Mouse (Mus musculus) monocyte, adult 59 days (primary cell): ENCODE measurements around the gene Rexo4. TPM values are rescaled to one million over a fixed set of nuclear protein-coding genes. Genes with fewer than 3 reads are reported as not detected.

Experiments
- total RNA-seq, 2 experiments: library from RNA; stranded (reverse); gene quantifications; one replicate each; pipeline ENCODE4 v1.2.4; 2023

Gene Rexo4
- 10 to 100 TPM; 36.9 to 41.3 TPM for total RNA-seq

DNA sequence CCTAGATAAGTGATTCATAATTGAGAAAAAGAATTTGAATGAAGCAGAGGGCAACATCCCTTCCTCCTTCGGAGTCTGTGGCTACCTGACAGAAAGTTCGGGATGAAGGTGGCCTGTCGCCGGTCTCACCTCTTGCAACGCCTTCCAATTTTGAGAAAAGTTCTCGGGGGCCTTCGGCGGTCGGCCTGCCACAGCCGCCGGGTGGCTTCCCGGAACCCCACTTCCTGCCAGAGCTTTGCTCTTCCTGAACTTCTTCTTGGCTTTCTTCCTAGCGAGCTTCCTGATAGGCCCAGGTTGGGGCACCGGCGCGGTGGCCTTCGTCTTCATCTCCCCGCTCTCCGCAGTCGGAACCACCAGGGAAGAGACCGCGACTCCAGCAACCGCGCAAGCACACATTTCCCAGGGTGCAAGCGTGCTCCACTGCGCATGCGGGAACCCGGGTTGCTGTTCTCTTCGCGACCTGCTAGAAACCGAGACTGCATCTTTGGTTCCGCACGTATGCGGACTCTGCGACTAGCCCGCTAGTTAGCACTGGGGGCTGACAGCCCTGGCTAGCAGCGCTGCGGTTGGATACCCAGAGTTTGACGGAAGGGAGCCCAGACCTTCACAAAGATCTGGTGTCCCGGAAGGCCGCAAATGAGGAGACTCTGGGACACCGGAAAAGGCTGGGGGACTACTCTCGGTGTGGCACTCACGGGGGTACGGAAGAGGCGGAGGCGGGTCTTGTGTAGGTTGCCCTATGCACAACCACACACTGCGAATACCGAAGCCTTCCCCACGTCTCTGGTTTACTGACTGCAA, at the start of gene Rexo4:
Rexo4 (minus strand) TSS at position 464 of the 801 bp plus-strand sequence.

DNA sequence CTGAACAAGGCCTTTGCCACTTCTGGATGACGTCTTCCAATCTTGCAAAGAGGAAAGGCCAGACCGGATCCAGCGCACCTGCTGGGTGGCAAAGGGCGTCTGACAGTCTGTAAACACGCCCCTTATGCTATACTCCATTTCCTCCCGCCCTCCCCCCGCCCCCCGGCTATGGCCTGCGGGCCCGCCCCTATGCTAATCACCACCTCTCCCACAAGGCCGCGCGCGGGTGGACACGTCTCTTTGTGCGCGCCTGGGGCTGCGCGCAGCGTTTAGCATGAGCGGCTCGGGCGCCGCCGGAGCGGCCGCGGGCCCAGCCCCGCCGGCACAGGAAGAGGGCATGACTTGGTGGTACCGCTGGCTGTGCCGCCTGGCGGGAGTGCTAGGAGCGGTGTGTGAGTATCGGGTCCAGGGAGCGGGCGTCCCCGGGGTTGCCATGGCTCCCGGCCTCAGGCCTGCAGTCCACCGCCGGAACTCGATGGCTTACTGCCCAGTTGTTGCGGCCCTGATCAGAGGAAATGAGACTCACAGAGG, 45.6 kb upstream of the Rexo4 start, which contains the start of gene Cacfd1:
Cacfd1 (plus strand) TSS at position 213 of the 531 bp plus-strand sequence.

DNA sequence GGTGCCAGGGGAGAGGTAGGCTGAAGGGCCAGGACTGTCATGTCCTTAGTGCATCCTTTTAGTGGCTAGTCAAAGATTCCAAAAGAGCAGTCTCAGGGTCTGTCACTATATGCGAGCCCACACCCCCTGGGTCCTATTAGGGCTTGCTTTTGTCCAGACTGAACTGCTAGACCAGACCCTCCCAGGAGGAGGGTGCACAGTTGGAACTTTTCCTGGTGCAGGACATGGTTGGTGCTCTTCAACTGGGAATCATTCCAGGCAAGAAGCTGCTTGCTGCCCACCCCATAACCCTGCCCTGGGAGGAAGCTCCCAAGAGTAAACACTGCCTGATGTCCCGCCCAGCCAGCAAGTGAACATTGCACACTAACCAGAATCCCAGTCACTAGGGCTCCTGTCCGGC, 8.9 kb upstream of the Rexo4 start, which contains the start of gene Adamts13:
Adamts13 (plus strand) TSS at position 301 of the 400 bp plus-strand sequence.

DNA sequence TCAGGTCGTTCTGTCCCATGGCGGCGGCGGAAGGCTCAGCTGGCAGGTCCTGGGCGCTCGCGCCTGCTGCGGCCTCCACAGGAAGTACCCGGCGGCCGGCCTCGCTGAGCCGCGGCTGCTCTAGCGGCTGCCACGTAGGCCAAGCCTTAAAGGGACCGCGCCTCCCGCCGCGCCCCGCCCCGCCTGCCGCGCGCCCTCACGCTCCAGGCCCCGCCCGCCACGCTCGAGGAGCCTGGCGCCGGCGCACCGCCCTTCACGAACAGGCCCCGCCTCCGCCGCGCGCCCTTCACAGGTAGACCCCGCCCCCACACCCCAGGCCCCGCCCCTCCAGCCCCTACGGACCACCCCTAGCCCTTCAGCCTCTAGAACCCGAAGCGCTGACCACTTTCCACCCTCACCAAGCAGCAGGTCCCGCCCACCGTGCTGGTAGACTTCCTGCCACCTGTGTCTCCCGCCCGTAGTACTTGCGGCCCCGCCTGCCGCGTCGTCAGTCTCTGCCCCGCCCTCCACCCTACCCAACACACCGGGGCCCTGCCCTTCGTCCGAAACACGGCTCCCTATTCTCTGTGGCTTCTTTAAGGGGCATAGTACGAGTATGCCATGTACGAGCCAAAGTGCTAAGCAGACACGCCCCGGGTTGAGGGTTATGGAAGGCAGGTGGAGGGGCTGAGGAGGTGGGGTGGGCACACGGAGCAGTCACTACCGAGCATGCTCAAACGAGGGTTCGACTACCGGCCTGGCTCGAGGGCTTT, 30.7 kb downstream of the Rexo4 start, which contains the start of the genes Surf4 and Stkld1:
Surf4 (minus strand) TSS at position 625 of the 752 bp plus-strand sequence.
Stkld1 (plus strand) TSS at position 744 of the 752 bp plus-strand sequence.

DNA sequence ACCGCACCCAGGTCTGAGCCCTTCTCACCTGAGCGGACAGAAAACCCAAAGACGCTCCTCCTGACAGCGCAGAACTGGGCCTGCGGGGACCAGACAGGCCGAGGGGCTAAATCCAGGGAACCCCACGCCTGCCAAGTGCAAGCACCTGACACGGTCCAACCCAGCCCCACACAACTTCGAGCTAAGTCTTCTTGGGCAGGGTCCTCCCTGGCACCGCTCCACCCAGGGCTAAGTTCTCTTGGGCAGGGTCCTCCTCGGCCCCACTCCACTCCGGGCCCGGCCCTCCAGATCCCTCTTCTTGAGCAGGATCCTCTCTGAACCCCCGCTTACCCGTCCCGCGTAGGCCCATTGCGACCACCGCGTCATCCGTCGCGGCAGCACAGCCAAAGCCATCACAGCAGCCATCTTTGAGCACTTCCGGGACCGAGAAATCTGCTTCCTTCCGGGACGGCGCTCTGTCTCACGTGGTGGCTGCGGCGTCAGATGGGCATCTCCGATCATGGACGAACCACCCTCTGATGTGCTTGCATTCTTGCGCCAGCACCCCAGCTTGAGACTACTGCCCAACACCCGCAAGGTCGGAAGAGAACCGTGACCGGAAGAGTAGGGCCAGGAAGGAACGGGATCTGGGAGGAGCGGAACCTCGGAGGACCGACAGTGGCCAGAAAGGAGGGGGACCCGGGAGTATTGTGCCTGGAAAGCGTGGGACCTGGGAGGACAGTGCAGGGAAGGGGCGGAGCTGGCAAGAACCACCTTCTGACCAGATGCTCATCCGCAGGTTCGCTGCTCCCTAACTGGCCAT, 48.1 kb downstream of the Rexo4 start, which contains the start of the genes Surf2 and Surf1:
Surf2 (plus strand) TSS at position 441 of the 802 bp plus-strand sequence.
Surf1 (minus strand) TSS at position 604 of the 802 bp plus-strand sequence.

DNA sequence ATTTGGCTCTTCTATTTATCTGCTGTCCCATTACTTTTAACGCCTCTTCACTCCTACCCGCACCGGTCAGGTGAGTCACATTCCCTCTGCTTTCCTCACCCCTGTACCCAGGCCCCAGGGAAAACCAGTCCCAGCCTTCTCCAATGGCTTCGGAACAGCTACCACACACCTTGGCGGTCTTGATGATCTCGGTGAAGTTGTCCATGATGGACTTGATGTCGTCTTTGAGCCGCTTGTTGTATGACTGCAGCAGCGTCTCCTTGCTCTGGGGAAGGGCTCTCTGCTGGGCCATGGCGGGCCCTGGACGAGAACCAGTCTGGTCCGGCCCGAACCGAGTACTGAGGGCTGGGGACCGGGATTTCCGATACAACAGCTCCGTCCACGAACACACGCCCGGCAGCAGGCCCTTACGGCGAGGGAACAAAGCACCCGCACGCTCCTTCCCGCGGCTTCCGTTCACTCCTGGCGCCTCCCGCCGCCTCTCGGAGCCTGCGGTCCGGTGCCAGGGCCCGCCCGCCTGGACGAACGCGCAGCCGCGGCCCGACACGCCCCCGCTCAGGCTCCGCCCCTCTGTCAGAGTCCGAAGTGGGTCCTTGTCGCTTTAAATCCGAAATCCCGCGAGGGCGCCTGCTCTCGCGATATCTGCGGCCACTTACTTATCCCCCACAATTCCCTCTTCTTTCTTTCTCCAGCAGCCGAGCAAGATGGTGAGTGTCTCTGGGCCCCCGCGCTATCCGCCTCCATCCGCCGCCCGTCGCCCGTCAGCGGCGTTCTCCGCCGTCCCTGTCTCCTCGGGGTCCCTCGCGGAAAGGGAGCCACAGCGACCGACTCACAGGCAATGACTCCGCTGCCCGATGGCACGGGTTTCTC, 53.8 kb downstream of the Rexo4 start, which contains the start of the genes Med22 and Rpl7a:
Med22 (minus strand) TSS at position 554 of the 870 bp plus-strand sequence.
Rpl7a (plus strand) TSS at position 641 of the 870 bp plus-strand sequence.

Other genes with a start within 250 kb of the Rexo4 start
- not detected for gene Abo, start 99.4 kb downstream of the Rexo4 start, total RNA-seq
- gene Surf6, start 61.5 kb downstream of the Rexo4 start, total RNA-seq: 10 to 100 TPM; 21.6 to 25.0 TPM
- 10 to 100 TPM; 17.8 to 19.7 TPM for gene Med22, start 53.7 kb downstream of the Rexo4 start, total RNA-seq
- gene Rpl7a, start 53.6 kb downstream of the Rexo4 start, total RNA-seq: 100 to 1,000 TPM; 653 to 734 TPM
- 10 to 100 TPM; 26.4 to 27.1 TPM for gene Surf2, start 48.0 kb downstream of the Rexo4 start, total RNA-seq
- 10 to 100 TPM; 65.0 to 66.3 TPM for gene Surf1, start 47.9 kb downstream of the Rexo4 start, total RNA-seq
- gene Surf4, start 30.5 kb downstream of the Rexo4 start, total RNA-seq: 100 to 1,000 TPM; 120 to 132 TPM
- gene Stkld1, start 30.3 kb downstream of the Rexo4 start, total RNA-seq: under 1 TPM in 1 of 2 experiments, not detected in 1; 0.49 TPM
- under 1 TPM in 1 of 2 experiments, not detected in 1; 0.15 TPM for gene Adamts13, start 9.0 kb upstream of the Rexo4 start, total RNA-seq
- 10 to 100 TPM; 21.0 to 22.0 TPM for gene Cacfd1, start 45.5 kb upstream of the Rexo4 start, total RNA-seq
- gene Slc2a6, start 63.6 kb upstream of the Rexo4 start, total RNA-seq: 100 to 1,000 TPM; 128 to 134 TPM
- gene Mymk, start 107.8 kb upstream of the Rexo4 start, total RNA-seq: not detected
- gene Adamtsl2, start 115.0 kb upstream of the Rexo4 start, total RNA-seq: under 1 TPM in 1 of 2 experiments, not detected in 1; 0.13 TPM
- gene Fam163b, start 178.1 kb upstream of the Rexo4 start, total RNA-seq: not detected
- not detected for gene Dbh, start 200.8 kb upstream of the Rexo4 start, total RNA-seq